Mouse (Mus musculus) right cerebral cortex, postnatal 4 days (tissue): ENCODE measurements around the gene Fnbp4.
"Not testable (repeated sequence)": the region's sequence is repeated elsewhere in the genome, so short reads cannot be mapped to it uniquely, and the experiment has no call there.

Source experiments
- DNase-seq: peaks from one replicate; pipeline ENCODE4 v3.0.0-alpha.2; 2022

Fnbp4 gene

GRCm38 (mm10) chr2:90788126-90788525 lies 43.0 kb downstream of the Fnbp4 start:
- DNase-seq = no peak

DNA sequence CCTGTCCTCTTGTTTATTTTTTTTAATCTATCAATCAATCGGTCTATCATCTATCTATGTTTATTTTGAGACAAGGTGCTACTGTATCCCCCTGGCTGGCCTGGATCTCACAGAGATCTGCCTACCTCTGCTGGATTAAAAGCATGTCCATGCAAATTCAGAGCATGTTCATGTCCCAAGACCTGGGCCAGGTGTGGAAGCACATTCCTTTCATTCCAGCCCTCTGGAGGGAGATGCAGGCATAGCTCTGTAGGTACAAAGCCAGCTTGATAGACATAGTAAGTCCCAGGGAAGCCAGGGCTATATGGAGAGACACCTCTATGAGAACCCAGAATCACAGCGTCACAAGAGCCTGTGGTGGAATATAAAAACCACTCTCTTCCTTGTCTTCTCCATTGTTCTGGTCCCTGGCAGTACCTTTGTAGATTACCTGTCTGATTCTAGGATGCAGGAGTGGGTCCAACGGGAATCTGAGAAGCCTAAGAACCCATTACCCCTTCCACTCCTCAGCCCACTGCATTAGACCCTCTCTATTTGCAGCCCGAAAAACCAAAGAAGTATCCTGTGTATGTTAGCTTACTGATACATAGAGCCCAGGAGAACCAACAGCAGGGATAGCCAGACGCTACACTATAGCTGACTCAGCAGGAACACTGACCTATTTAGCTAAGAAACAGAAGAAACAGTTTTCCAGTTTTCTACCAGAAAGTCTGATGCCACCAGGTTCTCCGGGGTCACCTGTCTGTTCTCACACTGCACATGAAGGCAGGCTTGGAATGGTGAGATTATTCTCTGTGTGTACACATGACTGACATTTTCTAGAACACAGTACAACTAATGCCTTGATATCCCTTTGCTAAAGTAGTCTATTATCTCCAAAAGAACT lies 63.3 kb downstream of the Fnbp4 start:
- no peak for DNase-seq

DNA sequence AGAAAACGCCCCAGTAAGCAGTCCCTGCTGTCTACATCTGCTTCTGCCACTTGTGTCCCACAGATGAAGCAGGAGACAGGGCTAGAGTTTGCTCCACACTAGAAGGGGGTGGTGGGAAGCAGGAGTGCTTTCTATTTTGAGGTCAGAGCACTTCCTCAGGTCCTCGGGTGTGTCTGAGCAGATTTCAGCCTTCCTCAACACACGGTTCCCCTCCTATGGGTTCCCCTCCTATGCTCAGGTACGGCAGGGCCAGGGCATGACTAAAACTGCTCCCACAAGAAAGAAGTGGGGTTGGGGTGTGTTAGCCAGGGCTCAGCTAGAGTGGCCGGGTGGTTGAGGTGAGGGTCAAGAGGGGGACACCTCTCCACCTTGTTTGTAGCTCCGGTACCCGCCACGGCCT lies 65.6 kb downstream of the Fnbp4 start:
- no peak for DNase-seq

DNA sequence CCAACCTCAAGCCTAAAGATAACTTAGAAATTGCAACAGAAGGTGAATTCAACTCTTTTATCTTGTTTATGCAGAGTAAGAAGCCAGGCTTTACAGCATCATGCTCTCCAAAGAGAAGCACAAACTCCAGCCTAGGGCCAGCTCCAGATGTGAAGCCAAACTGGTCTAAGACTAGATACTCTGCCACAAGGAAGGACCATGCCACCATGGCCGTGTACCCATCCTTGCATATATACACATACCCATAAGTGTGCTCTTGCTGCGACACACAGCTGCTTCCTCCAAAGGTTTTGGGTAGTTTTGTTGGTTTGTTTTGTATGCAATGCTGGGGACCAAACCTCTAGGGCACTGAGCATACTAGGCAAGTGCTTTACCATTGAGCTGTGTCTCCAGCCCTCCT lies 70.1 kb downstream of the Fnbp4 start:
- no peak for DNase-seq

DNA sequence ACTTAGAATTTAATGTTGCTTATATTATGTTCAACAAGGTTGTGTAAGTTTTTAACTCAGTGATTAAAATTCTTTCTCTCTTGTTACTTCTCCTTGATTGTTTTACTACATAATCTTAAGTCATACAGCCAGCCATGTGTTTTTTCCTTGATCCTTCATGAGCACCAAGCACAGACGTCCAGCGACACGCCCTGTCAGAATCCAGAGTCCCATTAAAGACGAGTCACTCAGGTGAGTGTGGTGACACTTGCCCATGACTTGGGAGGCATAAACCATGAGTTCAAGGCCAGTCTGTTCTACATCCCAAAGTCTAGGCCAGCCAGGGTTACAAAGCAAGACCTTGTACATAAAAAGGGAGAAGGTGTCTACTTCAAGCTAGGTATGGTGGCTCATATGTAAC lies 71.0 kb downstream of the Fnbp4 start:
- DNase-seq = no peak

- DNase-seq = no peak
Measured at GRCm38 (mm10) chr2:90818710-90819109, 73.5 kb downstream of the Fnbp4 start.

- DNase-seq = no peak
Measured at GRCm38 (mm10) chr2:90820894-90821293, 75.7 kb downstream of the Fnbp4 start.

DNA sequence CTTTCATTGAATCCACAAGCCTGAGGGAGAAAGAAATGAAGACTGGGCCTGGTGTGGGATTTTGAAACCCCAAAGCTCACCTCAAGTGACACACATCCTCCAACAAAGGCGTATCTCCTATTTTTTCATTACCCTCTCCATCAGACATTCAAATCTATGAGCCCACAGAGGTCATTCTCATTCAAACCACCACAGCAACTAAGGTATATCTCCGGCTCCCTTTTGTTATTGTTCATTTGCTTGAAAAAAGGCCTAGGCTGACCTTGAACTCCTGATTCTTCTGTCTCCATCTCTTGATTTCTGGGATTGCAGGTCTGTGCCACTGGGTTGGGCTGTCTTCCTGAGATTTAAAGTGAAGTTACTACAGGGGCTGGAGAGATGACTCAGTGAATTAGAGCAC lies 77.8 kb downstream of the Fnbp4 start:
- no peak for DNase-seq

DNA sequence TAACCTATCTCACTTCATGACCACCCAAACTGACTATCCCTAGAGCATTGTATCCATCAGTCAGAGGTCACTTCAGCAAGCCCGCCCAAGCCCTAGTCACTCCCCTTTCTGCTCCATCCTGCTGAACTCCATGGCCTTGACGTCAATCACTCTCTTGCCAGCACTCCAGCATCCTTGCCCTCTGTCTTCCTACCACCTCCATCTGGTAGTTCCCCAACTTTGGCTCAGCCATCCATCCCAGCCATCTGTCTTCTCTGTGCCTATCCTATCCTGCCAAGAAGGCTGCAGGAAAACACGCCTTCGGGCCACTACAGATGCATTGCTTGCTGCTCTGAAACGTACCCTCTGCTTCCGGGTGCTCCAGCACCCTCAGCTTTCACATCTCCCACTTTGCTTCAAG lies 78.6 kb downstream of the Fnbp4 start:
- no peak for DNase-seq

GRCm38 (mm10) chr2:90824528-90824927 lies 79.4 kb downstream of the Fnbp4 start:
- DNase-seq = not testable (repeated sequence)

DNA sequence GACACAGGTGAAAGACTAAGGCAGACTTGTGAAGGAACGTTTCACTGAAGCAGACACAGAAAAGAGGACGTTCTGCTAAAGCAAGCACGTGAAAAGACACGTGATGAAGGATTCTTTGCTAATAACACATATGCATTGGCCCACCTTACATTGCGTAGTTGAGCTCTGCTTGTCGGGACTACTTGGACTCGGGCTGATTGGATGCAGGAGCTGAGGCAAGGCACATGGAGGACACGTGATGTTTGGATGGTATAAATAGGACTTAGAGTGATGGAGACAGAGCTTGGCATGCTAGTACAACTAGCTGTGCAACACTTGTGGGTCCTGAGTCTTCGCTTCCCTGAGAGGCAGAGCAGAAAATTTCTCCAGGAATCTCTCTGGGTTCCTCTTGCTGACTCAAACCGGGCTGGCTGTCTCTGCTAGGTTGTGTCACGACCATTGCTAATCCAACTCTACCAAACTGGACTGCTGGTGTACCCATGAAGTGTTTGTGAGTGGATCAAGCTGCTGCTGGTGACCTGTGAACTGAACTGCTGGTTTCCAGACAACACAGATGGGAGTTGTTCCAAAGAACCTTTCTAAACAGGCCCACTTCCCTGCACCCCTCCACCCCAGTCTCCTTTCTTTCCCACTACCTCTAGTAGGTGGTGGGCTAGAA lies 80.5 kb downstream of the Fnbp4 start:
- no peak for DNase-seq

- no peak for DNase-seq
Measured at GRCm38 (mm10) chr2:90828739-90829138, 83.6 kb downstream of the Fnbp4 start.
